Mouse (Mus musculus) duodenum, adult 2 months (tissue): ENCODE results near the gene Dock3. TPM values are rescaled to one million over a fixed set of nuclear protein-coding genes. Genes with fewer than 3 reads are reported as not detected.

Source experiments
- polyA plus RNA-seq: library from polyadenylated mRNA; depleted of rRNA; stranded (reverse); fragments of >200 nt; gene quantifications from 2 replicates; pipeline ENCODE4 v1.2.3, GENCODE M21; 2012; ENCODE audit warnings: low replicate concordance; rRNA removed

Dock3 gene
- 2.1 and 3.1 TPM in 2 replicates for polyA plus RNA-seq

GRCm38 (mm10) chr9:107231539-107232139 is at the start of gene Dock3:
Gene Dock3 (minus strand): TSS chr9:107231909.

GRCm38 (mm10) chr9:106891829-106892551 is 339.7 kb downstream of the Dock3 start, which contains the start of gene Manf:
Gene Manf (minus strand): TSS chr9:106891979.

GRCm38 (mm10) chr9:106886828-106887702 is 344.6 kb downstream of the Dock3 start, which contains the start of gene Rbm15b:
Gene Rbm15b (minus strand): TSS chr9:106887428.

Other genes starting within 250 kb of the Dock3 start
- 13.8 and 17.7 TPM in 2 replicates for gene Mapkapk3, start 58.0 kb upstream of the Dock3 start, polyA plus RNA-seq
- gene Cish, start 64.1 kb upstream of the Dock3 start, polyA plus RNA-seq = 21.8 and 24.1 TPM in 2 replicates
- gene Hemk1, start 106.4 kb upstream of the Dock3 start, polyA plus RNA-seq = 10.8 and 16.9 TPM in 2 replicates
- gene 6430571L13Rik, start 108.7 kb upstream of the Dock3 start, polyA plus RNA-seq = 0.11 and 0.16 TPM in 2 replicates
- gene Cacna2d2, start 167.7 kb upstream of the Dock3 start, polyA plus RNA-seq = 1.6 and 3.4 TPM in 2 replicates